Mouse (Mus musculus): ENCODE data around the gene Marcks. TPM values are rescaled to one million over a fixed set of nuclear protein-coding genes. Genes with fewer than 3 reads are reported as not detected.

Gene Marcks
- 88.8 to 161 TPM (median 153 TPM) in 3 replicates for total RNA-seq (2017)

DNA sequence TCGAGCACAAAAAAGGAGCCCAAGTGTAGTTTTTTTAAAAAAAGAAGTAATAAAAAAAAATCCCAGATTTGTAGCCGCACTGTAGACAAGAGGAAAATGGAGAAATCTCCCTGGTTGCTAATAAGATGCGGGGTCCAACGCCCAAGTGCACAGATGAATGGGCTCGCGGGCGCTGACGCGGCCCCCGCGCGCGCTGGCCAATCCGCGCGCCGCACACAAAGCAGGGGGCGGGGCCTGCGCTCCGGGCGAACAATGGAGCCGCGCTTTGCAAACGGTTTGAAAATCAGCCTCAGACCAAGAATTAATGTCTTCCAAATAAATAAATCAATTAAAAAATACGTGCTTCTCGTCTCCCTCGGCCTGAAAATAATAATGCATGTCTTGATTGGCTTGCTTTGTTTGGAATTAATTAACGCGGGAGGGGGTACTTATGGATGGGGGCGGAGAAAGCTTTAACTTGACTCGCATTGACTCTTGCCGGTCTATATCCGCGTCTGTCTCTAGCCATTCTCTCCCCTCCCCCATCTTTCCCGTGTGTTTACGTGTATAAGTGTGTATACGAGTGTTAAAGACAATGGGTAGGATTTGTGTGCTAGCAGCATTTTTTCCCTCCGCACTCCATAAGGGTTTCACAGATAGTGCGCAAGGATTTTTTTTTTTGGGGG, at the start of gene Marcks:
TSS of gene Marcks (minus strand) at position 143 of the 665 bp plus-strand sequence.
- peak; percentile 23 for ATAC-seq (replicated peaks; ENCODE audit: insufficient number of reproducible peaks, low FRiP score, low TSS enrichment, poor library complexity, severe bottlenecking)

DNA sequence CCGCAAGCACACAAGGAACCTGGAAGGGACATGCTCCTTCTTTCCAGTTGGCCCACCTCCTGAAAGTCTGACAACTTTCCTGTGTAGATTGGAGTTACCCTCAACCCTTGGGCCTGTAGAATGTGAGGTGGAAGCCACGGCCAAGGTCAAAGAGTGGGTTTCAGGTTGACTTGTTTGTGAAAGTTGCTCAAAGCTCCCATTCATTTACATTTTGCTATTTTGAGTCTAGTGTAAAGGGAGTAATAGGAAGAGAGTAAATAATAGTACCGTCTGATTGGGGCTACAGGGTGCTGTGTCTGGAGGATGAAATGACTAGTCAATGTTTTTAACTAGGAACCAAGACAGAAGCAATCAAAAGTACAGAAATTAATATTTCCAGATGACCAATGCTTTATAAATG, 38.4 kb upstream of the Marcks start:
- no peak for ATAC-seq (replicated peaks; ENCODE audit: insufficient number of reproducible peaks, low FRiP score, low TSS enrichment, poor library complexity, severe bottlenecking)

DNA sequence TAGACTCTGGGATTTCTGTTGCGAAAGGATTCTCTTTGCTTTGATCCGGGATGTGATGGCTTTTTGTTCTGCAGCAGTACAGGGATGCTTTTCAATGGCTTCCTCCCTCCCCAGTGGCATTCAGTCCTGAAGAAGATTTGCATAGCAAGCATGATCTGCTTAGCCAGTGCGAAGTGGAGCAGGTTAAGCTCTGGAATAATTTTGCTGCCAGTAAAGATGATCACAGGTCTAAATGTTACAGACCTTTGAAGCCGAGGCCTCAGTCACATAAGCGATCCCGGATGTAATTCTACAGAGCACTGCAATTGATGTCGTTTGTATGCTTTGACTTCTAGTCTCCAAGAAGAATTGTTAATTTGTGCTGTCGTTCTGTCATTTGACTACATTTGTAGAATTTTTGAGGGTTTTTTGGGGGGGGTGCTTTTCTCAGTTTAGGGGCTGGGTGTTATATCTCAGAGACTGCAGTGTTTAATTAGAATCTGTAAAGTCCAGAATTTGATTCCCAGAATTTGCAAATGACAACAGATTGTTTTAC, 33.8 kb upstream of the Marcks start:
- no peak for ATAC-seq (replicated peaks; ENCODE audit: insufficient number of reproducible peaks, low FRiP score, low TSS enrichment, poor library complexity, severe bottlenecking)

DNA sequence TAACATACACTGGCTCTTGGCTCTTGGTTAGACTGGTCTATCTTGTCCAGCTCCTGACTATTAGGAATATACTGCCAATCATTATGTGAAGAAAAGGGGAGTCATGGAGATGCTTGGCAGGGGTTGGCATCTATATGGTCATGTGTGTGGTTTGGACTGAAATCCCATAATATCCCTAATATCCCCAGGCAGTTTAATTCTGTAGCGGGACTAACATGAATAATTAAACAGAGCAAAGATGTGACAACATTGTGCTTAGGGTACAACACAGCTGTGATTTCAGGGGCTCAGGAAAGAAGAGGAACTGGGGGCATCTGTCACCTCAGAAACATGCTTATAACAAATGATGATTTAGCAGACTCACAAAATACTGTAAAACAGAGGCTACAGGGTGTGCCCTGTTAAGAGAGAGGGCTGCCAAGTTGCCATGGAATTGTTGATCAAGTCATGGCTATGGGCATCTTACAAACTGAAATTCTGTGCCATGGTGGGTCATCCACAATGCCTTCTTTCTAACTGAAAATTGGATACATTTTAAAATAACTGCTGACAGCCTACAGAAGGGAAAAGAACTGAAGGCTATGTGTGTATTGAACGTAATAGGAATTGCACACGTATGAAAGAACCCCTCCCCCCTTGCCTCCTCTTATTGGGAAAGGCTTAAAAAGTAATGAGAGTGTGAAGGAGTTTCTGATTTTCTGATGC, 33.1 kb upstream of the Marcks start:
- no peak for ATAC-seq (replicated peaks; ENCODE audit: insufficient number of reproducible peaks, low FRiP score, low TSS enrichment, poor library complexity, severe bottlenecking)

DNA sequence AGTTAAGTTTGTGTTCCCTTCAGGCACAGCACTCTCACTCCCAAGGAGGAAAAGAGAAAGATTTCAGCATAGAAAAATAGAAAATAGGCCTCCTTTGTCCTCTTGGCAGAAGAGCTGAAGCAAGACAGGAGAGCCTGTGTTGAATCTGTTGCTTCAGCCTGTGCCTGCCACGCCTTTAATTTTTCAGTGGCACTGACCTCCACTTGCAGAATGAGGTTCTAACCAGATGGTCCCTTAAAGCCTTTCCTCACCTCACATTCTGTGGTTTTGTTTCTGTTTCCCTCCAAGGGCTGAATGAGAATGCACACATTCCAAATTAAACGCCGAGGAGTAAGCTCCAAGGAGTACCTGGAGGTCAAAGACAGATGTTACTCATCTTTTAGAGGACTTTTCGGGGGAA, 32.2 kb upstream of the Marcks start:
- no peak for ATAC-seq (replicated peaks; ENCODE audit: insufficient number of reproducible peaks, low FRiP score, low TSS enrichment, poor library complexity, severe bottlenecking)

DNA sequence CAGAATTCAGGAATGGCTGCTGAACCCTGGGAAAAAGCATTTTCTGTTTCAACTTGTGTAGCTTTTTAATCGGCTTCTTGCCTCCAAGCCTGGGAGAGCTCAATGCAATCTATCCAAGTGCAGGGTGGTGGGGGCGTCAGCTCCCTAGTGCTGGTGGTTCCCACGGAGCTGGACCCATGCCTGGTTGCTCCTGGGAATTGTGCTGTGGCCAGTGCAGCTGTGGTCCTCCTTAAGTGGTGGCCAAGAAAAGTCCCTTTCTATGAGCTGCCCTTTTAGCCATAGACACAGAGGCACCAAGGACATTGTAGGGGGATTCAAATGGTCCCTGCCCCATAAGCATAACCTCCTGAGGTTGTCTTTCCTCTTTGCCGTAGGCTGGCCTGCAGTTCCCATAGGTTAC, 31.7 kb upstream of the Marcks start:
- no peak for ATAC-seq (replicated peaks; ENCODE audit: insufficient number of reproducible peaks, low FRiP score, low TSS enrichment, poor library complexity, severe bottlenecking)

DNA sequence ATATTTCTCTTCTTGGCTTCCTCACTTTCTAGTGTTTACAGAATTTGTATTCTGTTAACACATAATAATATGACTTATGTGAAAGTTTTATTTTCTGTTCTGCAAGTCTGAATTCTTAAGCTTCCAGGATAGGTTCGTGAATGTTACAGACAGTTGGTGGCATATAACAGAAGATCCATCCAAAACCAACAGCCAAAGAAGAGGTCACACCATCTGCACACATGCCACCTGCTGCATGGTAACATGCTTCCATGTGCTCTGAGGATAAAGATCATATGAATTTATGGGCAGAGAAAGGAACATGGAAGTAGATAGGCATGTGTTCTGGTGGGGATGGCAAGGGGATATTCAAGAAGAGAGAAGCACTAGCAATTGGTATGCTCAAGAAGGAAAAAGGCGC, 28.8 kb upstream of the Marcks start:
- ATAC-seq (replicated peaks; ENCODE audit: insufficient number of reproducible peaks, low FRiP score, low TSS enrichment, poor library complexity, severe bottlenecking) = no peak

DNA sequence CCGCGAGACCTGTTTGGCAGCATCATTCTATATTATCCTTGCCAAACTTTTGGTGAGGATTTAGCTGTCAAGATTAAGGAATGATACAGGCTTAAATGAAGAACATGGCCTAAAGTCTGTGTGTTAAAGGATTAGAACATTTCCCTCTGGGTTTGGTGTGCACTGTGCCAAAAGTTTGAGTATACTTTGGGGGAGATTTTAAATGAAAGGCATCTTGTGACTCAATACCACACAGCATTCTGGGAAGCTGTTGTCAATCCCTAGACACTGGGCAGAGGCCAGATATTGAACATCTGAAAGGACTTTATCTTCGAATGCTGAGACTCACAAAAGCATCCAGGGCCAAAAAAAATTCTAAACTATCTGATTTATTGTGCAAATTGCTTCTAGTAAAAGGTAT, 21.0 kb upstream of the Marcks start:
- ATAC-seq (replicated peaks; ENCODE audit: insufficient number of reproducible peaks, low FRiP score, low TSS enrichment, poor library complexity, severe bottlenecking) = no peak

DNA sequence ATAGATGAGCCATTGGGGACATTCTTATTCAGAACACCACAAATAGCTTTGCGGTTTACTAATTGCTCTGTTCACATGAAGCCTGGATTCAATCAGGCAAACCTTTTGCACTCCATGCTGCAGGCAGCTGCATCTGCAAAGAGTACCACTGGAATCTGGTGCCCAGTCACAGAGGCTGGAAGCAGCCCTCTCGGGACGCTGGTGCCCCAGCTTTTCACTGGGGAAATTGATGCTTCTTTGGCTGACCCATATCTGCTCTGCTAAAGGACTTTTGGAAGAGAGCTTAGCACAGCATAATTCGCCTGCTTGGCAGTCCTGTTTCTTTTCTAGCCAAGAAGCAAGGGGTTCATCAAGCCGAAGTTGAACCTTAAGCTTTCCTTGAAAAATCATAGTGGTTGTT, 18.4 kb upstream of the Marcks start:
- ATAC-seq (replicated peaks; ENCODE audit: insufficient number of reproducible peaks, low FRiP score, low TSS enrichment, poor library complexity, severe bottlenecking) = no peak

DNA sequence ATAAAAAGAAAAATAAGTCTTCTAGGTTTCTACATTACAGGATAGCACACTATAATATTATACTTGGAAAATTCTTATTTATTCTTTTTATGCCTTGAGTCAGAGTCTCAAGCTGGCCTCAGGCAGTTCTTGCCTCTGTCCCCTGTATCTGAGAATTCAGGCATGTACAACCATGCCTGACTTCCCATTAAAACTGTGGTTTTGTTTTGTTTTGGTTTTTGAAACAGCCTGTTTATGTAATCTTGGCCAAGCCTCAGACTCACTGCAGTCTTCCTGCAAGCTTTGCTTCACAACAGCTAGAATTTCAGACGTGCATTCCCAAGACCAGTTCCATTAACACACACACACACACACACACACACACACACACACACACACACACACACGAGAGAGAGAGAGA, 16.4 kb upstream of the Marcks start:
- ATAC-seq (replicated peaks; ENCODE audit: insufficient number of reproducible peaks, low FRiP score, low TSS enrichment, poor library complexity, severe bottlenecking) = no peak

DNA sequence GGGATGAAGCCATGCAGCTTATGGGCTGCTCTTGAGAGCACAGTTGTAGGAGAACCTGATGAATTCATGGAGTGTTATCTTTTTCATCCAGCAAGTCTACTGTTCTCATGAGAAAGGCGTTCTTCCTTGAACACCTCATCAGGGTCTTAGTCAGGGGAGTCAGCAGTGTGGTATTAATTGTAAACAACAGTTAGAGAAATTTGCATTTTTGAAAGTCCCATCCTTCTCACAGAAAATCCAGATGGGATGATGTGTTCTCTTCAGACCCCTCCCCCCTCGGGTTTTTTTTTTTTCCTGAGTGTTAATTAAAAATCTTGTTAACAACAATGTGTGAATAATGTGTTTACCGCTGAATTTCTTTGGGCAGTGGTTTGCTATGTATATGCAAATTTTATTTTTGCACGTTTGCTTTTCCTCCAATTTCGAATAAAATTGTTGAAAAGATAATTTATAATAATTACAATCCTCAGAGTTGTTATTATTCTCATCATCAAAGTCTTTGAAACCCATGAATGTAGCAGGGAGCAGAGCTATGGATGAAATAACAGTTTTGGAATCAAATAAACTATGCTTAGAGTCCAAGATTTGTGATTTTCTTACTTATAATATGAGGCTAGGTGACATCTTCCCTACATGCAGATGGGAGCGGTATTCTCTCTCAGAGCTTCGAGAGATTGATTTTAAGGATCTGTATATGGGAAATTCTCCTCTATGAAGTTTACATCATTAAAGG, 13.0 kb upstream of the Marcks start:
- no peak for ATAC-seq (replicated peaks; ENCODE audit: insufficient number of reproducible peaks, low FRiP score, low TSS enrichment, poor library complexity, severe bottlenecking)

DNA sequence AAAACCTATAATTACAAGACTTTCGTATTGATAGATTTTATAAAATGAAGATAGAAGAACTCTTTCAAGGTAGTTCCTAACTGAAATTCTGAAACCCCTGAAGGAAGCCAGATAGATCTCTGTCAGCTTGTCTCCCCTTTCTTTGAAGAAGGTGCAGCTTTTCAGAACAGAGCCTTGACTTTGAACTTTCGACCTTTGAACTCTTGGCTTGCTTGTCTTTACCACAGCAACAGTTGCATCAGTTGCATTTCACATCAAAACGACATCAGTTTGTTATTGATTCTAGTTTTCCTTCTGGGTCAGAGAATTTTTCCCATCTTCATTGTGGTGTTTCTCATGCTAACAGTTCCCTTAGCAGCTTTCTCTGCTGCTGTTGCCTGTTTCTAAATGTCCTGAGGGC, 9.3 kb upstream of the Marcks start:
- no peak for ATAC-seq (replicated peaks; ENCODE audit: insufficient number of reproducible peaks, low FRiP score, low TSS enrichment, poor library complexity, severe bottlenecking)

DNA sequence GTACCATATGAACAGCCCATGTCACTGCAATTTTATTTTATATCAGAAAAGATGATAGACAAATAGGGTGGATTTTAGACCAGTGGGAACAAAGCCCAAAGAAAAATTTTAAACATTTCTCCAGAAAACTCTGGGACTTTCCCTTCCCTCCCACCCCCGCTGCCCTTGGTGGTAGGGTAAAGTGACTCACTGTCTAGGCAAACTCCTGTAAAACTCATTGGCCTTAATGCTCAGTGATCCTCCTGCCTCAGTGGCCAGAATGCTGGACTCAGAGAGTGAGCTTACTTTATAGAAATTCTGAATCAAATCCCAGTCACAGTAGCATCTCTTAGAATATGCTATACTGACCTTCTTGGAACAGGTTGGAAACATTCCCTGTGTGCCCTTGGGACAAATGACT, 6.7 kb upstream of the Marcks start:
- ATAC-seq (replicated peaks; ENCODE audit: insufficient number of reproducible peaks, low FRiP score, low TSS enrichment, poor library complexity, severe bottlenecking) = no peak

DNA sequence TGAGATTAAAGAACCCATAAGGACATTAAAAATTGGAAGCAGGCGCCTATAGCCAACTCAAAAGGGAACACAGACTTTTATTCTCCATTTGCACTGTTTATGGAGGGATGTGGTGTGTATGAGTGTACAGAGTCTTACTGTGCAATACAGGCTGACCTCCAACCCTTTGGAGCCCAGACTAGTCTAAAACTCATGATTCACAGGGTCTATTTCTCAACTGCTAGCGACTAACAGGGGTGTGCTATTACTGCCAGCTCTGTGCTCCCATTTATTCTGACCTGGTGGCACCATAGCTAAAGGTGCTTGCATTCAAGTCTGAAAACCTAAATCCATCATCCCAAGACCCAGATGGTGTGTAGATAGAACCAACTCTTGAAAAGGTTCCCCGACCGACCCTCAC, 2.9 kb upstream of the Marcks start:
- no peak for ATAC-seq (replicated peaks; ENCODE audit: insufficient number of reproducible peaks, low FRiP score, low TSS enrichment, poor library complexity, severe bottlenecking)

DNA sequence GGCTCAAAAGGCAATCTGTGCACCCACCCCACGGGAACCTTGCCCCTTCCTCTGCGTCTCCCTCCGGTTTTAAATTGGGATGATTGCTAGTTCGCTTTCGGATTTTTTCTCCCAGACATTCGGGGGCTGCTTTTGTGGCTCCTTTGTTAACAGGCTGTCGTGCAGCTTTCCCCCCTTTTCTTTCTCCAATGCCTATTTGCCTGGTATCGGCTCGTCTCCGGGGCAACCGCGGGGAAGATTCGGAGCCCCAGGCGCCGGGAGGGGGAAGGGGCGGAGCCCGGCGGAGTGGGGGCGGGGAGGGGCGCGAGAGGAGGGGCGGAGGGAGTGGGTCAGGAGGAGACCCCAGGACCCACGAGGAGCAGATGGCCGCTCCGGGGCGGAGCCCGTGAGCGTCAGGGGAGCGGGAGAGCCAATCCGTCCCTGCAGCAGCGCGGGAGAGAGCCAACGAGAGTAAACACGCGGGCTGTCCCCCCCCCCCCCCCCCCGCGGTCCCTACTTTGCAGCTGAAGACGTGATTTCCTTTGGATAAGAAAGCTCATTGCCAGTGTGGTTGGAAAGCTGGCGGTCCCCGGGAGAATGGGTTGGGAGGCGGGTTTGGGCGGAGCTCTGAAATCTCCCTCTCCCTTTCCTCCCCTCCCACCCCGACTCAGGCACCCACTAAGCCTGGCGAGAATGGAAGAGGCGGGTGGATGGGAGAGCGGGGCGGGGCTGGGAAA, 2.2 kb upstream of the Marcks start:
- 0 out of 2 replicates have a peak, but pooled peaks have one; percentile 23 for ATAC-seq (replicated peaks; ENCODE audit: insufficient number of reproducible peaks, low FRiP score, low TSS enrichment, poor library complexity, severe bottlenecking)

DNA sequence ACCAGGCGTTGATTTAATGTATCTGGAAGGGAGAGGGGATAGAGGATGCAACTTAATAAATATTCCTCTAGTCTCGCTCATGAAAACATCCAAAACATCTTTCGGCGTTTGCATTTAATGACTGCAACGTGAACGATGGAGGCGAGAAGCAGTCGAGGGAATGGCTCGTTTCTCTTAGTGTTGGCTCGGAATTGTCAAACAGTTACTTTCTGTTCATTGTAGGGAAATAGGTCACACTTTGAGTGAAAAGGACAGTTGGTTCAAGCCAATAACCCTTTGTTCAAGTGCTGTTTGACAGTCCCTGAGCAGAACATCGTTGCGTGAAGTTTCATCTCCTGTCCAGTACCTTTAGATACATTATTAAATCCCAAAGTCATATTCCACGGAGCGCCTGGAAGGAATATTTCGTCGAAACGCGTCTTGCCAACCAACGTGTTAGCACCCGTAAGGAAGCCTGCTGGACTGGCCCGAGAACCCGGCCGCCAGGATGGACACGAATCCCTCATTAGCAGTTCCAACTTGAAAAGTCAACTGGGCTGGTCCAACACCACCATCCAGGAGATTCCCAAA, 1.5 kb upstream of the Marcks start:
- no peak for ATAC-seq (replicated peaks; ENCODE audit: insufficient number of reproducible peaks, low FRiP score, low TSS enrichment, poor library complexity, severe bottlenecking)

DNA sequence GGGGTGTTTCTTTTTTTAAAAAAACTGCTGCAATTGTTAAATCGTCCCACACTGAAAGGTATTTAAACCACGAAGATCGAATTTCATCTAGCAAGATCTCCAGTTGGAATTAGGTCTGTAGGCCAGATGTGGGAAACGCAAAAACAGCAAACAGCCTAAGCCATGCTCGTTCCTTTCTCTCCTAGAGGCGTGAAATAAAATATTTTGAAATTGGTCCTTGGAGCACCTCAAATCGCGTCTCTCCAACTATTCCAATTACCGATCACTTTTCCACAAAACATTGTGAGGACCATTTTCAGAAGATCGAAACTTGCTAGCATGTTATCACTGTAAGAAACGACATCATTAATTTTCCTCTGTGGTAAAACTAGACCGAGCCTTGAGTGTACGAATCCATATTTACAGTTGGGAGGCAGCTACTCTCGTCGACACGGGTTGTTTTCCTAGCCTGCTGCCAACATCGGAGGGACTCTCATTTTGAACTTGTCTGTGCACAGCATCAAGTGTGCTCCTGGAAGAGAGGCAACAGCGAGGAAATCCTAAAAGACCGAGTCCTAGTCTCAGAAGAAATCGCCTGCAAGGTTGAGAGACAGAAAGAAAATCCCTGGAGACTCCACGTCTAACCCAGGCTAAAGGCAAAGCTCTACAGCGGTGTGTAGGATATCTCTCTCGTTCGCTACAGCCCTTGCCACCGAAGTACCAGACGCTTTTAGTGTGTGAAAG, 884 bp upstream of the Marcks start:
- ATAC-seq (replicated peaks; ENCODE audit: insufficient number of reproducible peaks, low FRiP score, low TSS enrichment, poor library complexity, severe bottlenecking) = no peak

DNA sequence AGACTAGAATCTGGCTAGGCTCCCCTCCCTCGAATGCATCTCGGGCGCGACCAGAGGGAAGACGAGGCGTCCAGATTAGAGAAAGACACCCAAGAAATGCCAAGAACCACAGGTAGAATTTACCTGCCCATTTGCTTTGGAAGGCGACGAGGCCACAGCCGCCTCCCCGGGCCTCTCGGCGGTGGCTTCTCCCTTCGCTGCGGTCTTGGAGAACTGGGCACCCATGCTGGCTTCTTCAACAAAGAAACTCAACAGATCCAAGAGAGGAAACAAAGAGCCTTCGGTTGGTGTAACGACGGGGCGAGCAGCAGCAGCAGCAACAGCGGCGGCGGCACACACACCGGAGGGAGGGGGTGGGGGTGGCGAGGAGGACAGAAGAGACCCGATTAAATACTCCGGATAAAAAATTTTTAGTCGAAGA, 399 bp downstream of the Marcks start:
- no peak for ATAC-seq (replicated peaks; ENCODE audit: insufficient number of reproducible peaks, low FRiP score, low TSS enrichment, poor library complexity, severe bottlenecking)
